Mouse (Mus musculus) urinary bladder, adult 2 months (tissue): ENCODE measurements around the gene Syt6. TPM values are rescaled to one million over a fixed set of nuclear protein-coding genes. Genes with fewer than 3 reads are reported as not detected.

Experiments used
- DNase-seq: peaks from one replicate; pipeline ENCODE4 v3.0.0; 2022; ENCODE audit warnings: low spot score
- polyA plus RNA-seq: library from polyadenylated mRNA; depleted of rRNA; stranded (reverse); fragments of >200 nt; gene quantifications from 2 replicates; pipeline ENCODE4 v1.2.3, GENCODE M21; 2012; rRNA removed

Gene Syt6
- polyA plus RNA-seq: 0.01 and 0.03 TPM in 2 replicates

GRCm38 (mm10) chr3:103575156-103575892, at the start of gene Syt6:
TSS of gene Syt6 (plus strand) at chr3:103575231.
- DNase-seq: no peak

GRCm38 (mm10) chr3:103526201-103526704, 48.8 kb upstream of the Syt6 start:
- DNase-seq: no peak

- no peak for DNase-seq
Measured at GRCm38 (mm10) chr3:103526864-103527263, 48.2 kb upstream of the Syt6 start.

DNA sequence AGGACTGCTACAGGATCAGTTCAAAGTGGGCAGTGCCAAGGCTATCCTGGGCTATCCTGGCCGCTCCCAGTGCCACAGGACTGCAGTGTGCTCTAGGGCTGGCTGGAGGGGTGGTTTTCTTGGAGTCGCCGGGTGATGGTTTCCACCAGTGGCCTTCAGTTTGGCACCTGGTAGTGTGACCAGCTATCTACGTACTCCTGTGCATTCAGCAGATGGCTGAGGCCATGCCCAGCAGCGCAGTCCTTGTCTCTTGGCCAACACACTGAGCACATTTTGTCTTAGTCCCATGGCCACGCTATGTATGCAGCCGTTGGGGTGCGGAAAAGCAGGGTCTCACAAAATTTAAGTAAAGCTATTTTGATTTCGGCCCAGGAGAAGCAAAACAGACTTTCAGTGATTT, 41.0 kb upstream of the Syt6 start:
- DNase-seq: no peak

DNA sequence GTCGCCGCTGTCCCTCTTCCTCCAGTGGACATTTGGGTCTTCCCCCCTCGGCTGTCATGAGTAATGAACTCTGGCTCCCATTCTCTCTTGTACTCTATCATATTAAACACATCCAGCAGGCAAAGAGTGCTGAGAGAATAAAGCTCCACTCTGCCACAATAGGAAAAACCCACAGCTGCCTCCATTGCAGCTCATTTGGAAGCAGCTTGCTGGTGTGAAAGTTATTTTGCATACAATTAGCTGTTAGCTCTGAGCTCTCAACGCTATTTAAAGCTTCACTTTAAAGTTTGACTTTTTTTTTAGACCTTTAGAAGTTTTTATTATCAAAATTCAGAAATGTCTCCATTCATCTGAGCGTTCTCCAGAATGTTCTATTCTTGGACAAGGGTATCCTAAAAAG, 39.8 kb upstream of the Syt6 start:
- no peak for DNase-seq

DNA sequence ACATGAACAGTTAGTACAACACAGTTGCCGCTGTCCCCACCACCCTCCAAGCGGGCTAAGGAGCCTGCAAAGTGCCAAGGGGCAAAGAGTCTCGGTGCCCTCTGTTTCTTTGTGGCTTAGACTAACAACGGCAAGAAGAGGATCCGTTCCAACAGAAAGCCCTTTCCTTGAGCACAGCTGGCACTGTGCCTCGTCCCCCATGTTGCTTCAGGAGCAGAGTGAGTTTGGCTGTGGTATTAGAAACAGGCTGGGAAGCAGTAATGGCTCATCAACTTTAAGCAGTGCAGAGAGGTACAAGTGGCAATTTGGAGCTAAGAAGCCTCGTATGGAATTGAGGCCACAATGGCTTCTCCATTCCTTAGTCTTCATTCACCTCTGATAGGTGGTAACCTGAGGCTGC, 35.9 kb upstream of the Syt6 start:
- no peak for DNase-seq

- DNase-seq: no peak
Measured at GRCm38 (mm10) chr3:103546166-103546565, 28.9 kb upstream of the Syt6 start.

GRCm38 (mm10) chr3:103546626-103547025, 28.4 kb upstream of the Syt6 start:
- no peak for DNase-seq

DNA sequence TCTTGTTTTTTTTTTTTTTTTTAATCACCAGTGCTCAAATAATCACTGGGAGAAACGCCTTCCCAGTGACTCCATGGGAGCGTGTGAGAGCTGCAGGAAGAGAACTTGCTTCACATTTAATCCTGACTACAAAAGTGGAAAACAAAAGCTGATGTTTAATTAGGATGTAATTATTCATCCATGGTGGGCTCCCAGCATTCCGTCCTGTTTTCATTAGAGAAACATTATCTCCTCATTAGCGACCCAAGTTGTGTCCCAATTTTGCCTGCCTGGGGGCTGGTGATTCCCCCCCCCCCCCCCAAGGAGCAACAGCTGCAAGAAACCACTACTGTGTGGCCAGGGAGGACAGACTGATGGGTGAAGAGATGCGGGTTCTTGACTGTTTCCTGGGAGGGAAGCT, 24.8 kb upstream of the Syt6 start:
- DNase-seq: no peak

DNA sequence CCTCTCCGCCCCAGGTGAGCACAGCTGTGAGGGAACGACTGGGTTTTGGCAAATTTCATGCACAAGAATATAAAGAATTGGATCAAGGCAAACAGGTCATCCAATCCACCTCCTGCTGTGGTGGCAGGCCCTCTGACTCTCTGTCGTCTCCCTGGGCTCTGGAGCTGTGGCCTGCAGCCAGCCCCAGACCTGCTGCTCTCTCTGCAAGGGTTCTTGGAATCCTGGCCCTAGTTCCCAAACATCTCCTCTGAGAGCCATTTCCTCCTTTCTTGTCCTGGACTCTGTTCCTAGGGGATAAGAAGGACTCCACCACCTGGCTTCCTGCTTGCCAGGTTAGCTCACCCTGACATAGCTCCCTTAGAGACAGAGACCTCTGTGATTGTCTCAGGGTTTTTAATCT, 7.8 kb upstream of the Syt6 start:
- no peak for DNase-seq

- DNase-seq: no peak
Measured at GRCm38 (mm10) chr3:103572526-103572925, 2.5 kb upstream of the Syt6 start.

- no peak for DNase-seq
Measured at GRCm38 (mm10) chr3:103573106-103573790, 1.8 kb upstream of the Syt6 start.

GRCm38 (mm10) chr3:103573791-103574166, 1.3 kb upstream of the Syt6 start:
- DNase-seq: no peak

GRCm38 (mm10) chr3:103574566-103575155, 370 bp upstream of the Syt6 start:
- DNase-seq: no peak

DNA sequence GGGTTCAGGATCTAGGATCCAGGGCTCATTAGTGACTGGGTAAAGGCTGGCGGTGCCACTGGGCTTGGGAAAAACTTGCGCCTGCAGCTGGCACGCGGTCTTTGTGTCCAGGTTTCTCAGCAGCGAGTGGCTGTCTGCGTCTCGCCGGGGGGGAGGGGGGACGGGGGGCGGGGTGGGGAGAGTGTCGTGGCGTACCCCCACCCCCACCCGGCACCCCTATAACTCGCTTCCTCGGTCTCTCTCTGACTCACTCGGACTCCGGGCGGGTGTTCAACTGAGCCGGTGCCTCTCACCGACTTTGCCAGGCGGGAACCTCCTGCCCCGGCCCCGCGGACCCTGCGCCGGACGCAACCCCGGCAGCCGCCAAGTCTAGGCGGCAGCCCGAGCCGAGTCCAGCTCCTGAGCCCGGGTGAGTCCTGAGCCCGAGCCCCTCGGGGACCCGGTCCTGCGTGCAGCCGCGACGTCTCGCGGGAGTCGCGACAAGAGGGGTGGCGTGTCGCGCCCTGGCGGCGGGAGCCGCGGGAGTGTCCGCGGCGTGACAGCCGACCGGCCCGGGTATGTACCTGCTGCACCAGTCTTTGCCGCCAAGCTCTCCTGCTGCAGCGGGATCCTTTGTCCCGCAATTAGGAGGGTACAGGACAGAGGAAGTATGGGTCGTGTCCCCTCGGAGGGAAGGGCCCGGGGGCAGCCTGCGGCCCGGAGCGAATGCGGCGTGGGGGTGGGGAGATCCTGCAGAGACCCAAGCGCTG, 1.0 kb downstream of the Syt6 start:
- no peak for DNase-seq

GRCm38 (mm10) chr3:103587136-103587535, 12.1 kb downstream of the Syt6 start:
- no peak for DNase-seq

DNA sequence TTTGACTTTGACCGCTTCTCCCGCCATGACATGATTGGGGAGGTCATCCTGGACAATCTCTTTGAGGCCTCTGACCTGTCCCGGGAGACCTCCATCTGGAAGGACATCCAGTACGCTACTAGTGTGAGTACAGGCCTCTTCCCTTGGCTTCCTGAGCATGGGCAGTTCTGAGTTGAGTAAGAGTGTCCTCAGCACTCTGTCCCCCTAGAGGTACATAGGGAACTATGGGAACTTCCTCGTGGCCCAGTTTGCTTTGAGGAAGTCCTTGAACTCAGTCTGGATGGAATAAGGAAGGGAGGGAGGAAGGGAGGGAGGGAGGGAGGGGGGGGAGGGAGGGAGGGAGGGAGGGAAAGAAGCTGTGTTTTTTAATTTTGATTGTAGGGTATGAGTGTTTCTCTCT, 12.6 kb downstream of the Syt6 start:
- DNase-seq: no peak

GRCm38 (mm10) chr3:103589636-103590035, 14.6 kb downstream of the Syt6 start:
- DNase-seq: no peak

DNA sequence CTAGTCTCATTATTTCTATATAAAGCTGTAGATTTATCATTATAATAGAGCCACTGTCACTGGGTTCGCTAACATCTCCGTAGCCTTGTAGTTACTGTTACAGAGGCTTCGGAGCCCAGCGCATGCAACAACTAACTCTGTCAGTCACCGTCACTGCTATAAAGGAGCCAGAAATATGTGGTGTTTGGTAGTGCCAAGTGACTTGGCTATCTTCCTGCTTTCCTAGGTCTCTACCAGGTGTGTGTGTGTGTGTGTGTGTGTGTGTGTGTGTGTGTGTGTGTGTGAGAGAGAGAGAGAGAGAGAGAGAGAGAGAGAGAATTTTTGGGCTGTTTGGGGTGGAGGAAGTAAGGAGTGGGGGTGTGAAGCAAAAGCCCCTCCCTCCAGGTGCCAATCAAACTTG, 17.6 kb downstream of the Syt6 start:
- DNase-seq: no peak

- DNase-seq: no peak
Measured at GRCm38 (mm10) chr3:103593631-103594030, 18.6 kb downstream of the Syt6 start.

- no peak for DNase-seq
Measured at GRCm38 (mm10) chr3:103595271-103595810, 20.3 kb downstream of the Syt6 start.

- no peak for DNase-seq
Measured at GRCm38 (mm10) chr3:103597586-103597985, 22.6 kb downstream of the Syt6 start.
